Mouse (Mus musculus): ENCODE data around the gene Snn.

Gene Snn

DNA sequence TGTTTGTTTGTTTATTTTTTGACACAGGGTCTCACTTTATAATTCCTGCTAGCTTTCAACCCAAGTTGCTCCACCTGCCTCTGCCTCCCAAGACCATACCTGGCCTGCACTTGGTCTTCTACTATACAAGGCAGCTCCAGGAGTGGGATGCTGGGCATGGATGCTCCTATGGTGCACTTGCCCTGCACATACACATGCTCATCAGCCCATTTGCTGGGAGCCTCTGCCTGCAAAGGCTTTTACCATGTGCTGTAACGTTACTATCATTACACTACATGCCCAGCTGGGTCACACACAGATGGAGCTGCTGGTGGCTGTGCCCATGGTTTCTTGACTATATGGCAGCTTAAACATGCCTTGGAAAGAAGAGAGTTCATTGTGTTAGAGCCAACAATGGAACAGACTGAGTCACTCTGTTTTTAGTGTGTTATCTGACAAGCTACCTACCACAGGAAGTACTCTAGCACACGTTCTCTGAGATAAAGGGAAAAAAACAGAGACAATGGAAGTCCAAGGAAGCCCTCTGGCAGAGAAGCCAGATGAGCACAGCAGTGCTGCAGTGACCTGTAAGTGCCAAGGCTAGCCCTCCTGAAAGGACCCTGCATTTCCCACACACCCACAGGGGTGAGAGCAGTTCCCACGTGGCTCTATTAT is 17.6 kb downstream of the Snn start:
- in situ Hi-C loops (cut with MboI, MseI) = no loop called here

DNA sequence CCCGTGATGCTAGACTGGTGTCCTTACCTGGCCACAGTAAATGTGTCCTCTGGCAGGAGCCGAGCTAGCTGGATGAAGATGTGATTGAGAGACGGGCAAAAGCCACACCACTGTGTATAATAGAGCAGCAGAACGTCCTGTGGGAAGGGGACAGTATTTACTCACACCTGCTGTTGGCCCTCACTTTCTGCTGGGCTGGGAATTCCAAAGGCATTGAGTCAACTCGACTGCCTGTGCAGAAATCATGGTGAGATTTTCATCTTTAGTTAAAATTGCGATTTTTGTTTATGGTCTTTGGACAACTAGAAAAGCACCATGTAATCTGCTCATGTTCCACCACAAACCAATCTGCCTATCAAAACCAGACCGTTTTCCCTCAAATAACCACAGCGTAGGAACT is 23.4 kb downstream of the Snn start:
- in situ Hi-C loops (cut with MboI, MseI) = no loop called here

DNA sequence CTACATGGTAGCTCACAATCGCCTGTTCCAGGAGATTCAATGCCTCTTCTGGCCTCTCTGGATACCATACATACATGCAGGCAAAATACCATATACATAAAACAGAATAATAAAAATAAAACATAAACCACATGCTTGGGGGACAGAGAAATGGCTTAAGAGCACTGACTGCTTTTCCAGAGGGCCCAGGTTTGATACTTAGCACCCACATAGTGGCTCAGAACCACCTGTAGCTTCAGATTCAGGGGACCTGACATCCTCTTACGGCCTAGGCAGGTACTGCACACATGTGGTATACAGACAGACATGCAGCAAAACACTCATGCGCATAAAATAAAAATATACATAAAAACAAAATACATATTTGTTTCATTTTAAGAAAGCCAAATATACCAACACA is 25.6 kb downstream of the Snn start:
- in situ Hi-C loops (cut with MboI, MseI) = no loop called here

DNA sequence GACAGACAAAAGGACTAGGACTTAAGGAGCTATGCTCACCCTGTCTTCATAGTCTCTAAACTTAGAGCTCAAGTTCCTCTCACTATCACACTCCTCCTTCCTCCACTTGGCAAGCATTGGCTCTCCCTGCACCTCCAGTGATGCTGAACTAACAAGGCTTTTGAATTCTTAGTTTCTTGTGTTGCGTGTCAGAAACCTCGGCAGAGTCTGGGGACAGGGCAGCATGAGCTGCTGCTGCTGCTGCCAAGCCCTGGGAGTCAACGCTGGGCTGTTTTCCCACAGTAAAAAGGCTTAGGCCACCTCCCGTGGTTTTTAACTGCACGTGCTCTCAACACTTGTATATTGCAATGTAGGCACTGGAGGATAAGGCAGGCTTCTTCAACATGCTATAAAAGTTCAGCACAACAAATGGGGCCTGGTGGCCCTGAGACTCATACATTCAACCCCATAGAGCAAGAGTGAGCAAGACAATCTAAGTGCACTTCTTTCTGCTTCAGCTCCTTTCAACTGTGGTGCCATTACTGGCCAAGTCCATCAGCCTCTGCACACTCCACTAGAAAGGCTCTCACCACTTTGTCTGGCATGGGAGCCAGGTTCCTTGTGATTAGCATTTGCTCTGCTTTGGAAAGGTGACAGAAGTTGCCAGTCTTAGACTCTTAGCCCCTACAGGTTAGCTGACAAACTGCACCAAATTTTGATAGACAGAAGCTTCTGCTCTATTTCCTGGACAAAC is 26.3 kb downstream of the Snn start:
- in situ Hi-C loops (cut with MboI, MseI) = no loop called here

DNA sequence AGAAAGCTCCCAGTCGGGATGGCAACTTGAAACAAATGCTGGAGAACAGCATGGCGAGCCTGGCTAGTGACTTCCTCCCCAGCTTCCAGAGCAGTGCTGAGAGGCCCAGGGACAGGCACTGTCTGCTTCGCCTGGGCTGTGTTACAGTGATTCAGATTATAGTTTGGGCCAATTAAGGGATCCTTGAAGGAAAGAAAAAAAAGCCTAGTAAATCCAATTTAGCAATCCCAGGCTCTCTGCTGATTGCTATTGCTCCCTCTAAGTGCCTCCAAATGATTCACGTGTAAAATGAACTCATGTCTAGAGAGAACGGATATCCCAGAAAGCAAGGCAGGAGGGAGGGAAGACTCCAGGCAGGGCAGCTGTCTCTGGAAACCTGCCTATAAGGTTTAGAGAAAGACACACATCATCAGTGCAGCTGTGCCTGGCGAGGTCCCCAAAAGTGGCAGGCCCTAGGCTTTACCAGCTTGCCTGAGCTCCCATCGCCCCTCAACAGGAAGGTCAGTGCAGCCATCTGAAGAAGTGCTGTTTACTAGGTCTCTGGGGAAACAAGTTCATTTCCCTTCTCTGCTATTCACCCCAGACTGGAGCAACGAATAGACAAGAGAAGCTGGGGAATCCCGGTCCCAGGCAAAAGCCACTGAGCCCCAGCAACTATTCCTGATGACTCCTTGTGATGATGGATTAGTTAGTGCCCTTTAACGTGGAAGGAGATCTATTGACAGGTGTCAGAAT is 30.3 kb downstream of the Snn start:
- in situ Hi-C loops (cut with MboI, MseI) = no loop called here

DNA sequence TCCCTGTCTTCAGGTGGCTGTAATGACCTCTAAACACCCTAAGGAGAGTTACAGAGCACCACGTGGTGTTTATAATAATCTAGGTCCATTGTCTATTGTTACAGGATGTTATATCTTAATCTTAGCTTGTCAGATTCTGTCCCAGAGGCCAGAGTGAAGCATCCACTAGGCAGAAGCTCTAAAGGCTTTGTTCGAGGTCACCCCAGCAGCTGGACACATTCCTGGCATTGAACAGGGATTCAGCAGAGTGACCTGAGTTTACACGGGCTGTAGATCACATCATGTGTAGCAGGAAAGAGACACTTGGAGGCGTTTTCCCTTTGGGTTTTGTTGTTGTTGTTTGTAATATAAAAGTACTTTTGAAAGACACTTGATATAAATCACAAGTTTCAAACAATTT is 31.3 kb downstream of the Snn start:
- in situ Hi-C loops (cut with MboI, MseI) = no loop called here

DNA sequence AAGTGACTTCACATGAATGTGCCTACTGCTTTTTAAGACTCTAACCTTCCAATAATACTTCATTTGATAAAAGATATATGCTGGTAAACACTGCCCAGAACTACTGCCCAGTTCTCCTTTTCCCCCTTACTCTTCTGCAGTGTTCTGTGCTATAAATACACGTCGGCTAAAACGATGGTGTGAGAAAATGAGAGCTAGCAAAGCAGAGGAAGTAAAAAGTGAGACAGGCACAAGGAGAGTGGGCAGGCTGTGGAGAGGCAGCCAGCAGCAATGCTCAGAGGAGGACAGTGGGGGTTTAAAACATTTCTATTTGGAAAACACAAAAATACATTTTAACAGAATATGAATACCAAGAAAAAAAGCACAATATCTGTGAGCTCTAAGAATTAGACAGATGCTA is 31.8 kb downstream of the Snn start:
- in situ Hi-C loops (cut with MboI, MseI) = no loop called here

DNA sequence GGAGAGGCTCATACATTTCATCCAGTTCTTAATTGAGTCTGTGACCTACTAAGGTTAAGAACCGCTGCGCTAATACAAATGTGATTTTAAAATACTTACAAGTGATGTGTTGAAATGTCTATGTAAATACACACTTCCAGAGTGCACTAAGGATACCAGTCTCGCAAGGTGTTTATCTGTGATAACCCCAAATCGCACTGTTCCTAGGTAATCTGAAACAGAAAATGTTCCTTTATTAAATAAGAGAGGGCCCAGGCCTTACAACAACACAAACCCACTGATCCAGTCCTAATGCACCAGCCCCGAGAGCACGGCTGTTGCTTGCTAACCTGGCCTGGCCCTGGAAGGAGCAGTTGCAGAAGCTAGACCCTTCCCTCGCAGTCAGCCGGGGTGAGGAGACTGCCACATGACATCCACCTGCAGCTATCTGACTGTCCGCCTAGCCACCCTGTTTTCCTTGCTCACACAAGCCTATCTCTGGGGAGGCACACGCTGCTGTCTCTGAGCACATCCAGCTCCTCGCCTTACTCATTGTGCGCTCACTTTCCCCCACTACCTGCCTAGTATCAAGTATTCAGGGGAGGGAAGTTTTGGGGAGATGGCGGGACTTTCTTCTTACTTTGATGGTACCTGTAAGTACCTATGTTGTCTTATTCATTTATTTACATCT is 33.1 kb downstream of the Snn start:
- in situ Hi-C loops (cut with MboI, MseI) = no loop called here

DNA sequence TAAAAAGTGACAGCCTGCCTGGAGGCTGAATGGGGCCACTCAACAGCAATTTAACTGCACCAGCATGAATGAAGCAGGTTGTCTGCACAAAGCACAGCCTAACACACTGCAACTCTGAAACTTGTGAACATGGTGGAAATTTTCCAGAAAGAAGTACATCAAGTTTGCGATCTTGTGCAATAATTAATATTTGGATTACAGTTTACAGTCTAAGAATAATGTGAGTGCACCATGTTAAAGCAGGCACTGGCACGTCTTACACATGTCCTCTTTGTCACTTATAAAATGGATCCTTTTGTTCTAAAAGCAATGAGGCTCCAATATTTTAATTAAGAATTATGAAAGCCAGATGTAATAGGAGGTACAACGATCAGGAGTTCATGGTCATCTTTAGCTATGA is 36.6 kb downstream of the Snn start:
- in situ Hi-C loops (cut with MboI, MseI) = no loop called here

DNA sequence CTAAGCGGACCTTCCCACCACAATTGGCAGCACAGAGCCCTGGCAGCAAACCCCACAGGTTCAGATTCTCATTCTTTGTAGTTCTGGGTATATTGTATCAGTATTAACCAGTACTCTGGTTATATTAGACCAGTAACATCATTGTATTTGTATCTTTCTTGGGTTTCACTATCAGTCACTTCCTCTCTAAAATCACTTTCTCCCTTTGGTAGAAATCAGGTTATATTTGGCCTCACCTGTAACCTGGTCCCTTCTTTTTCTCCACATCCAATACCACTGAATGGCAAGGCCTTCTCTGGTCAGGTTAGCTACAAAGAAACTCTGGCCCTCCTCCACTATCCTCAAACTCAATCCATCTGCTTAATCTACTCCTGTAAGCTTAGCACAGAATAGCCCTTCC is 44.2 kb downstream of the Snn start:
- in situ Hi-C loops (cut with MboI, MseI) = loop anchor here (5.0 kb wide), 1 partner anchor 208 kb away; no protein-coding TSS in a partner anchor

DNA sequence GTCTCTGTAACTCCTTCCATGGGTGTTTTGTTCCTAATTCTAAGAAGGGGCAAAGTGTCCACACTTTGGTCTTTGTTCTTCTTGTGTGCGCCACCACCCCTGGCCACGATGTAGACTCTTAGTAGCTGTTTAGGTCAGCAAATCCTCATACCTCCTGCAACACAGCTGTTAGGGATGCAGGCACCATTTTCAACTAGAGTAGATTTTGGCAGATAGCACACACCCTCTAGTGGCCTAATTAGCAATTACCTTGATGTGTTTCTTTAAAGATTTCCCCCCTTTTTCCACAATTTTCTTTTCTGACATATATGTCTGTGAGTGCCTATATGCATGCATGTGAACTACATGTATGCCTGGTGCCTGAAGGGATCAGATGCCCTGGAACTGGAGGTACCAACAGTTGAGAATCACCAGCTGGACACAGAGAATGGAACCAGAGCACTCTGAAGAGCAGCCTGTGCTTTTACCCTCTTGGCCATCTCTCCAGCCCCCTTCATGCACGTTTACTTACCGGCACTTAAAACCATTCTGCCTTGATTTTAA is 48.5 kb downstream of the Snn start:
- in situ Hi-C loops (cut with MboI, MseI) = loop anchor here (5.0 kb wide), 1 partner anchor 212 kb away; no protein-coding TSS in a partner anchor

DNA sequence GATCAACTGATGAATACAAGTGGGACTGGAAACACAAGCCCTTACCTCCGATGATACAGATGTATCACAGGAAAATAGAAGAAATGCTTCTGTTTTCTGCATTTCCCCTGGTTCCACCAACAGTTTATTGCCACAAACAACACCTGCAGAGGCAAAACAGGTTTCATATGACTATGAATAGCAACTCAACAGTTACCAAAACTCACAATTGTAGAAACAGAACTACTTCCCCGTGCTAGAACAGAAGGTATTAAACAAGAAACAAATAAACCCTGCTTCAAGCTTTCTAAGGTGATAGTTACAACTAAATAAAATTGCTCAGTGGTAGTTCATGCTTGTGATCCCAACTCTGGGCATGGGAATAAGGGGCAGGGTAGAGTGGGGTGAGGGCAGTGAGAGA is 61.9 kb downstream of the Snn start:
- in situ Hi-C loops (cut with MboI, MseI) = no loop called here

DNA sequence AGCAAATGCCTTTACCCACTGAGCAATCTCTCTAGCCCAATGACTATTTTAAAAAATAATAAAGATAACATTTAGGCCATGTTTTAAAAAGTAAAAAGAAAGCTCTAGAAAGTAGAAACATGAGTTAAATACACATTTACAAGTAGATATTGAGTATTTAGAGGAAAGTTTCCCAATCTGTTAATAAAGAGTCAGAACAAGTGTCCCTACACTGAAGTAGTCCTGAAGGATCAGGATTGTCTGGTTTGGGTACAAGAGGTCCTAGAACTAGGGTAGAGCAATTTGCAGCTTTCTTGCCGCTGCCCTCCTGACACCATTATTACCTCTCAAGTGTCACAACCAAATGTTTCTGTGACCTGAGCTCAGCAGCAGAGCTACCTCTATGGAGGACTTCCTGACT is 63.4 kb downstream of the Snn start:
- in situ Hi-C loops (cut with MboI, MseI) = no loop called here
